Mouse (Mus musculus) bone marrow macrophage, adult 2 months (primary cell): ENCODE measurements at regions not wholly inside any gene's neighbourhood (a gene's known extent, or its start where the extent isn't known, plus 50 kb on each side); places are given as distances from the start of the nearest gene placed in this dataset.

Source experiments
- H3K27ac ChIP-seq: 2 replicates; pipeline ENCODE4 v1.5.1; 2012; ENCODE audit warnings: low read depth, low read length; ENCODE audit not compliant: insufficient read depth
- H3K4me1 ChIP-seq: 2 replicates; pipeline ENCODE4 v1.6.1; 2012; ENCODE audit warnings: low read length; ENCODE audit not compliant: control insufficient read depth, insufficient read depth
- H3K4me3 ChIP-seq: 2 replicates; pipeline ENCODE4 v1.5.1; 2012; ENCODE audit warnings: mild to moderate bottlenecking, low read length, moderate library complexity; ENCODE audit not compliant: insufficient read depth
- CTCF ChIP-seq: IDR thresholded peaks from 2 replicates; pipeline ENCODE4 v1.5.1; 2012; ENCODE audit warnings: low read depth, mild to moderate bottlenecking, low read length, moderate library complexity
- POLR2A ChIP-seq: IDR thresholded peaks from 2 replicates; pipeline ENCODE4 v1.6.1; 2012; ENCODE audit warnings: mild to moderate bottlenecking, low read depth, low read length, borderline replicate concordance

DNA sequence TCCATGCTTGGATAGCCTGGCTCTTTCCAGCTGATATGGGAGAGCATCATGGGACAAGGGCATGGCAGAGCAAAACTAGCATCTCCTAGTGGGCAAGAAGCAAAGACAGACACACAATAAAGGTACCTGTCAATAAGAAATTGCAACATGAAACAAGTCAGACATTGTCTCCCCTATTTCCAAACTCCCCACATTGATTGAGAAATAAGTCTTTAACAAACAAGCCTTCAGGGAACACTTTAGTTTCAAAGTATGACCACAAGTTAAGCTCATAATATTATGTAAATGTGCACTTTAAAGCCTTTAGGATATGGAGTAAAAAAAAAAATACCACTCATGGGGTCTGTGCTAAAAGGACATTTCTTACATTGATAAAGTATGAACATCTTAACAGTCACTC lies 51.5 kb upstream of the Speer4f2 start:
- no peaks in the 10 kb centered on the region for H3K4me1 ChIP-seq
- no peak overlapping the region for H3K27ac ChIP-seq
- no peak overlapping the region for H3K4me3 ChIP-seq
- TF ChIP-seq CTCF (no peak), POLR2A (no peak)
